Mouse (Mus musculus): ENCODE results near the gene Klhl29. TPM values are rescaled to one million over a fixed set of nuclear protein-coding genes. Genes with fewer than 3 reads are reported as not detected.

Klhl29 gene
- polyA plus RNA-seq, 1 experiment from 2014 or later: 0.02 TPM

GRCm38 (mm10) chr12:5155177-5155576, 220.3 kb downstream of the Klhl29 start:
- no peak overlapping the region for H3K27ac ChIP-seq (ENCODE audit: low read length)
- 41% methylated on average over 3 of the region's 3 CpGs for WGBS (ENCODE audit: insufficient replicate concordance)
- ATAC-seq (ENCODE audit: low read depth): no peak

GRCm38 (mm10) chr12:5151859-5152258, 223.6 kb downstream of the Klhl29 start:
- Histone ChIP-seq H3K4me1 (ENCODE audit: control insufficient read depth, low read depth, low read length) (no peaks in the 10 kb centered on the region), H3K36me3 (ENCODE audit: control insufficient read depth, insufficient read depth) (no peaks in the 10 kb centered on the region), H3K27me3 (ENCODE audit: control insufficient read depth, insufficient read depth, low read depth, low read length) (no peaks in the 10 kb centered on the region), H3K9me3 (replicated peaks; ENCODE audit: control insufficient read depth, low read length) (no peaks in the 10 kb centered on the region), H3K4me2 (ENCODE audit: low read depth, low read length) (no peak overlapping the region), H3K27ac (ENCODE audit: low read length) (no peak overlapping the region), H3K4me3 (ENCODE audit: low read depth, low read length) (no peak overlapping the region), H3K9ac (ENCODE audit: low read depth, low read length) (no peak overlapping the region)
- 21% methylated on average over 10 of the region's 10 CpGs for WGBS (ENCODE audit: insufficient replicate concordance)
- no peak for ATAC-seq (ENCODE audit: low read depth)

More at GRCm38 (mm10) chr12:5155177-5155576, 220.3 kb downstream of the Klhl29 start:
- Histone ChIP-seq H3K4me1 (ENCODE audit: control insufficient read depth, low read depth, low read length) (no peaks in the 10 kb centered on the region), H3K27me3 (ENCODE audit: control insufficient read depth, insufficient read depth, low read depth, low read length) (no peaks in the 10 kb centered on the region), H3K4me3 (ENCODE audit: low read depth, low read length) (no peak overlapping the region), H3K9me3 (replicated peaks; ENCODE audit: control insufficient read depth, low read length) (no peaks in the 10 kb centered on the region), H3K36me3 (ENCODE audit: control insufficient read depth, insufficient read depth) (no peaks in the 10 kb centered on the region), H3K4me2 (ENCODE audit: low read depth, low read length) (no peak overlapping the region), H3K9ac (ENCODE audit: low read depth, low read length) (no peak overlapping the region)

- Histone ChIP-seq H3K9me3 (replicated peaks; ENCODE audit: control insufficient read depth, low read length) (no peaks in the 10 kb centered on the region), H3K36me3 (ENCODE audit: control insufficient read depth, insufficient read depth) (no peaks in the 10 kb centered on the region), H3K9ac (ENCODE audit: low read depth, low read length) (no peak overlapping the region), H3K27ac (ENCODE audit: low read length) (no peak overlapping the region), H3K4me1 (ENCODE audit: control insufficient read depth, low read depth, low read length) (no peaks in the 10 kb centered on the region), H3K4me3 (ENCODE audit: low read depth, low read length) (no peak overlapping the region), H3K4me2 (ENCODE audit: low read depth, low read length) (no peak overlapping the region), H3K27me3 (ENCODE audit: control insufficient read depth, insufficient read depth, low read depth, low read length) (no peaks in the 10 kb centered on the region)
- 49% methylated on average over 5 of the region's 5 CpGs for WGBS (ENCODE audit: insufficient replicate concordance)
- ATAC-seq (ENCODE audit: low read depth): no peak
These were observed 228.0 kb downstream of the Klhl29 start for GRCm38 (mm10) chr12:5147346-5148035.

- WGBS (ENCODE audit: insufficient replicate concordance): 29% methylated on average over 5 of the region's 5 CpGs
- no peaks in the 10 kb centered on the region for H3K36me3 ChIP-seq (ENCODE audit: control insufficient read depth, insufficient read depth)
These were observed 231.3 kb downstream of the Klhl29 start for GRCm38 (mm10) chr12:5143903-5144781.

GRCm38 (mm10) chr12:5143224-5143623, 232.3 kb downstream of the Klhl29 start:
- 61% methylated on average over 5 of the region's 5 CpGs for WGBS (ENCODE audit: insufficient replicate concordance)
- Histone ChIP-seq H3K27ac (ENCODE audit: low read length) (no peak overlapping the region), H3K36me3 (ENCODE audit: control insufficient read depth, insufficient read depth) (no peaks in the 10 kb centered on the region), H3K4me3 (ENCODE audit: low read depth, low read length) (no peak overlapping the region), H3K9me3 (replicated peaks; ENCODE audit: control insufficient read depth, low read length) (no peaks in the 10 kb centered on the region), H3K4me1 (ENCODE audit: control insufficient read depth, low read depth, low read length) (no peaks in the 10 kb centered on the region), H3K4me2 (ENCODE audit: low read depth, low read length) (no peak overlapping the region), H3K27me3 (ENCODE audit: control insufficient read depth, insufficient read depth, low read depth, low read length) (no peaks in the 10 kb centered on the region), H3K9ac (ENCODE audit: low read depth, low read length) (no peak overlapping the region)
- no peak for ATAC-seq (ENCODE audit: low read depth)

More at GRCm38 (mm10) chr12:5143903-5144781, 231.3 kb downstream of the Klhl29 start:
- H3K27ac ChIP-seq (ENCODE audit: low read length): no peak overlapping the region
- H3K4me3 ChIP-seq (ENCODE audit: low read depth, low read length): no peak overlapping the region
- no peak for ATAC-seq (ENCODE audit: low read depth)
- no peak overlapping the region for H3K9ac ChIP-seq (ENCODE audit: low read depth, low read length)
- H3K9me3 ChIP-seq (replicated peaks; ENCODE audit: control insufficient read depth, low read length): no peaks in the 10 kb centered on the region
- H3K4me2 ChIP-seq (ENCODE audit: low read depth, low read length): no peak overlapping the region
- H3K4me1 ChIP-seq (ENCODE audit: control insufficient read depth, low read depth, low read length): no peaks in the 10 kb centered on the region
- H3K27me3 ChIP-seq (ENCODE audit: control insufficient read depth, insufficient read depth, low read depth, low read length): no peaks in the 10 kb centered on the region

GRCm38 (mm10) chr12:5142776-5143175, 232.7 kb downstream of the Klhl29 start:
- no peaks in the 10 kb centered on the region for H3K9me3 ChIP-seq (replicated peaks; ENCODE audit: control insufficient read depth, low read length)
- no peaks in the 10 kb centered on the region for H3K4me1 ChIP-seq (ENCODE audit: control insufficient read depth, low read depth, low read length)
- no peak overlapping the region for H3K9ac ChIP-seq (ENCODE audit: low read depth, low read length)
- no peak overlapping the region for H3K27ac ChIP-seq (ENCODE audit: low read length)
- no peaks in the 10 kb centered on the region for H3K27me3 ChIP-seq (ENCODE audit: control insufficient read depth, insufficient read depth, low read depth, low read length)
- no peak for ATAC-seq (ENCODE audit: low read depth)
- WGBS (ENCODE audit: insufficient replicate concordance): 6% methylated on average over 3 of the region's 3 CpGs
- H3K4me2 ChIP-seq (ENCODE audit: low read depth, low read length): no peak overlapping the region
- no peaks in the 10 kb centered on the region for H3K36me3 ChIP-seq (ENCODE audit: control insufficient read depth, insufficient read depth)
- H3K4me3 ChIP-seq (ENCODE audit: low read depth, low read length): no peak overlapping the region

GRCm38 (mm10) chr12:5141040-5141439, 234.4 kb downstream of the Klhl29 start:
- Histone ChIP-seq H3K27ac (ENCODE audit: low read length) (no peak overlapping the region), H3K4me1 (ENCODE audit: control insufficient read depth, low read depth, low read length) (no peaks in the 10 kb centered on the region), H3K9me3 (replicated peaks; ENCODE audit: control insufficient read depth, low read length) (no peaks in the 10 kb centered on the region), H3K27me3 (ENCODE audit: control insufficient read depth, insufficient read depth, low read depth, low read length) (no peaks in the 10 kb centered on the region), H3K36me3 (ENCODE audit: control insufficient read depth, insufficient read depth) (no peaks in the 10 kb centered on the region), H3K9ac (ENCODE audit: low read depth, low read length) (no peak overlapping the region), H3K4me3 (ENCODE audit: low read depth, low read length) (no peak overlapping the region), H3K4me2 (ENCODE audit: low read depth, low read length) (no peak overlapping the region)
- 39% methylated on average over 4 of the region's 4 CpGs for WGBS (ENCODE audit: insufficient replicate concordance)
- no peak for ATAC-seq (ENCODE audit: low read depth)

- H3K27ac ChIP-seq (ENCODE audit: low read length): no peak overlapping the region
- H3K9me3 ChIP-seq (replicated peaks; ENCODE audit: control insufficient read depth, low read length): no peaks in the 10 kb centered on the region
- H3K4me3 ChIP-seq (ENCODE audit: low read depth, low read length): no peak overlapping the region
- no peaks in the 10 kb centered on the region for H3K27me3 ChIP-seq (ENCODE audit: control insufficient read depth, insufficient read depth, low read depth, low read length)
- no peak overlapping the region for H3K9ac ChIP-seq (ENCODE audit: low read depth, low read length)
- no peaks in the 10 kb centered on the region for H3K4me1 ChIP-seq (ENCODE audit: control insufficient read depth, low read depth, low read length)
- no peak for ATAC-seq (ENCODE audit: low read depth)
- no peaks in the 10 kb centered on the region for H3K36me3 ChIP-seq (ENCODE audit: control insufficient read depth, insufficient read depth)
- no peak overlapping the region for H3K4me2 ChIP-seq (ENCODE audit: low read depth, low read length)
- WGBS (ENCODE audit: insufficient replicate concordance): 52% methylated on average over 4 of the region's 4 CpGs
These were observed 236.2 kb downstream of the Klhl29 start for GRCm38 (mm10) chr12:5139302-5139701.

- ATAC-seq (ENCODE audit: low read depth): no peak
- 18% methylated on average over 4 of the region's 4 CpGs for WGBS (ENCODE audit: insufficient replicate concordance)
- Histone ChIP-seq H3K36me3 (ENCODE audit: control insufficient read depth, insufficient read depth) (no peaks in the 10 kb centered on the region), H3K4me1 (ENCODE audit: control insufficient read depth, low read depth, low read length) (no peaks in the 10 kb centered on the region), H3K9ac (ENCODE audit: low read depth, low read length) (no peak overlapping the region), H3K27me3 (ENCODE audit: control insufficient read depth, insufficient read depth, low read depth, low read length) (no peaks in the 10 kb centered on the region), H3K4me3 (ENCODE audit: low read depth, low read length) (no peak overlapping the region), H3K9me3 (replicated peaks; ENCODE audit: control insufficient read depth, low read length) (no peaks in the 10 kb centered on the region), H3K27ac (ENCODE audit: low read length) (no peak overlapping the region), H3K4me2 (ENCODE audit: low read depth, low read length) (no peak overlapping the region)
These were observed 239.2 kb downstream of the Klhl29 start for GRCm38 (mm10) chr12:5136300-5136699.
